Mouse (Mus musculus): ENCODE results near the gene Hprt.
"Not testable (repeated sequence)": the region's sequence is repeated elsewhere in the genome, so short reads cannot be mapped to it uniquely, and the experiment has no call there.

The Hprt gene

GRCm38 (mm10) chrX:52987905-52988783 lies at the start of gene Hprt:
TSS of gene Hprt (plus strand) at chrX:52988137.
- peak; percentile 85 for DNase-seq (ENCODE audit: low spot score)

- DNase-seq (ENCODE audit: low spot score) = no peak
These were observed 42.4 kb upstream of the Hprt start for GRCm38 (mm10) chrX:52945509-52945908.

GRCm38 (mm10) chrX:52949713-52950112 lies 38.2 kb upstream of the Hprt start:
- DNase-seq (ENCODE audit: low spot score) = no peak

- DNase-seq (ENCODE audit: low spot score) = no peak
These were observed 31.0 kb upstream of the Hprt start for GRCm38 (mm10) chrX:52956942-52957341.

GRCm38 (mm10) chrX:52961559-52962110 lies 26.3 kb upstream of the Hprt start:
- peak; percentile 9 for DNase-seq (ENCODE audit: low spot score)

GRCm38 (mm10) chrX:52965149-52965548 lies 22.8 kb upstream of the Hprt start:
- DNase-seq (ENCODE audit: low spot score) = no peak

- peak; percentile 42 for DNase-seq (ENCODE audit: low spot score)
These were observed 16.5 kb upstream of the Hprt start for GRCm38 (mm10) chrX:52971211-52972006.

- DNase-seq (ENCODE audit: low spot score) = no peak
These were observed 15.8 kb upstream of the Hprt start for GRCm38 (mm10) chrX:52972129-52972528.

- DNase-seq (ENCODE audit: low spot score) = no peak
These were observed 15.3 kb upstream of the Hprt start for GRCm38 (mm10) chrX:52972680-52973079.

GRCm38 (mm10) chrX:52978576-52978975 lies 9.4 kb upstream of the Hprt start:
- no peak for DNase-seq (ENCODE audit: low spot score)

- DNase-seq (ENCODE audit: low spot score) = no peak
These were observed 6.6 kb upstream of the Hprt start for GRCm38 (mm10) chrX:52981378-52981777.

GRCm38 (mm10) chrX:52994726-52995125 lies 6.8 kb downstream of the Hprt start:
- not testable (repeated sequence) for DNase-seq (ENCODE audit: low spot score)

GRCm38 (mm10) chrX:53004887-53005286 lies 16.9 kb downstream of the Hprt start:
- not testable (repeated sequence) for DNase-seq (ENCODE audit: low spot score)

GRCm38 (mm10) chrX:53006062-53006461 lies 18.1 kb downstream of the Hprt start:
- DNase-seq (ENCODE audit: low spot score) = no peak

- DNase-seq (ENCODE audit: low spot score) = no peak
These were observed 27.6 kb downstream of the Hprt start for GRCm38 (mm10) chrX:53015549-53015948.

GRCm38 (mm10) chrX:53023021-53023420 lies 35.1 kb downstream of the Hprt start:
- DNase-seq (ENCODE audit: low spot score) = no peak

GRCm38 (mm10) chrX:53024268-53024667 lies 36.3 kb downstream of the Hprt start:
- DNase-seq (ENCODE audit: low spot score) = not testable (repeated sequence)

GRCm38 (mm10) chrX:53025471-53026223 lies 37.7 kb downstream of the Hprt start:
- no peak for DNase-seq (ENCODE audit: low spot score)

GRCm38 (mm10) chrX:53029559-53029958 lies 41.6 kb downstream of the Hprt start:
- no peak for DNase-seq (ENCODE audit: low spot score)

GRCm38 (mm10) chrX:53038194-53038593 lies 50.3 kb downstream of the Hprt start:
- no peak for DNase-seq (ENCODE audit: low spot score)

GRCm38 (mm10) chrX:53039651-53040050 lies 51.7 kb downstream of the Hprt start:
- DNase-seq (ENCODE audit: low spot score) = no peak

GRCm38 (mm10) chrX:53040138-53040537 lies 52.2 kb downstream of the Hprt start:
- no peak for DNase-seq (ENCODE audit: low spot score)

All from ovary, postnatal 36 days (tissue).